Mouse (Mus musculus) brain, embryonic 14.5 days (tissue): ENCODE measurements at regions not wholly inside any gene's neighbourhood (a gene's known extent, or its start where the extent isn't known, plus 50 kb on each side); places are given as distances from the start of the nearest gene placed in this dataset.

ENCODE experiments used
- CTCF ChIP-seq: fragments of 200-500 bp; IDR thresholded peaks from 2 replicates; pipeline ENCODE4 v1.5.1; 2012; ENCODE audit warnings: inconsistent platforms, mild to moderate bottlenecking, moderate library complexity, borderline replicate concordance; ENCODE audit not compliant: insufficient read depth, insufficient read length; ENCODE audit errors: extremely low read depth
- POLR2A ChIP-seq: fragments of 200-500 bp; IDR thresholded peaks from 2 replicates; pipeline ENCODE4 v1.6.1; 2012; ENCODE audit warnings: mild to moderate bottlenecking, inconsistent platforms, borderline replicate concordance; ENCODE audit not compliant: poor library complexity, insufficient read depth, insufficient read length, severe bottlenecking; ENCODE audit errors: extremely low read depth

DNA sequence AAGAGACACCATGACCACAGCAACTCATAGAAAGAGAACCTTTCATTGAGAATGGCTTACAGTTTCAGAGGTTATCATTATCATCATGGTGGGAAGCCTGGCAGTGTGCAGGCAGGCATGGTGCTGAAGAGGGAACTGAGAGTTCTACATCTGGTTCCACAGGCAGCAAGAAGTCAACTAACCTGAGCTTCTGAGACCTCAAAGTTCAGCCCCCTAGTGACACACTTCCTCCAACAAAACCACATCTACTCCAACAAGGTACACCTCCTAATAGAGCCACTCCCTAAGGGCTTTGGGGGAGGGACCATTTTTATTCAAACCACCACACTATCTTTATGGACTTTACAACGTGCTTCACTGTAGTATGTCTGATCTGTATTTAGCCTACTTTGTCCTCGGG, 67.8 kb upstream of the Thy1 start:
- TF ChIP-seq CTCF (no peak), POLR2A (no peak)
